Mouse (Mus musculus) intestine, embryonic 14.5 days (tissue): ENCODE results near the gene Aip. TPM values are rescaled to one million over a fixed set of nuclear protein-coding genes. Genes with fewer than 3 reads are reported as not detected.
"Not testable (repeated sequence)": the region's sequence is repeated elsewhere in the genome, so short reads cannot be mapped to it uniquely, and the experiment has no call there.

Experiments
- ATAC-seq: fragments of 200-750 bp; cut with Nextera tagmentation; replicated peaks from 2 replicates; pipeline ENCODE4 v1.8.0; 2017; ENCODE audit warnings: low read depth, moderate number of reproducible peaks, moderate TSS enrichment, moderate library complexity; ENCODE audit not compliant: low FRiP score, low TSS enrichment
- DNase-seq: peaks from one replicate; pipeline ENCODE4 v3.0.0-alpha.2; 2018; ENCODE audit warnings: low spot score
- H3K27ac ChIP-seq: fragments of 300-500 bp; sonication (generic); 2 replicates; pipeline ENCODE4 v1.5.1; 2014; ENCODE audit warnings: low read depth, mild to moderate bottlenecking, control low read depth
- H3K27me3 ChIP-seq: fragments of 300-500 bp; sonication (generic); replicated peaks from 2 replicates; pipeline ENCODE4 v1.6.1; 2014; ENCODE audit warnings: low read length, control low read depth; ENCODE audit not compliant: control insufficient read depth, insufficient read depth
- H3K36me3 ChIP-seq: fragments of 300-500 bp; sonication (generic); 2 replicates; pipeline ENCODE4 v1.6.1; 2014; ENCODE audit warnings: low read length, control low read depth; ENCODE audit not compliant: control insufficient read depth, insufficient read depth
- H3K4me1 ChIP-seq: fragments of 300-500 bp; sonication (generic); replicated peaks from 2 replicates; pipeline ENCODE4 v1.6.1; 2014; ENCODE audit warnings: low read length, control low read depth, mixed read lengths; ENCODE audit not compliant: control insufficient read depth, insufficient read depth
- H3K4me2 ChIP-seq: fragments of 300-500 bp; sonication (generic); 2 replicates; pipeline ENCODE4 v1.6.1; 2014; ENCODE audit warnings: low read length
- H3K4me3 ChIP-seq: fragments of 300-500 bp; sonication (generic); 2 replicates; pipeline ENCODE4 v1.5.1; 2014; ENCODE audit warnings: low read depth, low read length, control low read depth, mixed read lengths
- H3K9ac ChIP-seq: fragments of 300-500 bp; sonication (generic); 2 replicates; pipeline ENCODE4 v1.6.1; 2014; ENCODE audit warnings: mild to moderate bottlenecking, low read length
- H3K9me3 ChIP-seq: fragments of 300-500 bp; sonication (generic); 2 replicates; pipeline ENCODE4 v1.6.1; 2016; ENCODE audit warnings: low read length, control low read depth; ENCODE audit not compliant: control insufficient read depth
- WGBS: fragments of 180-500 bp; shearing (Covaris S2); extraction: QIAGEN DNeasy Blood & Tissue Kit; methylation state at CpG from one replicate; pipeline ENCODE4 v1.1.7; 2014; 5-methylcytosine and 5-hydroxymethylcytosine counted together
- polyA plus RNA-seq: library from polyadenylated mRNA; unstranded; fragments of >200 nt; fragmentation: Nextera tagmentation; extraction: Ambion mirVana; gene quantifications from 2 replicates; pipeline ENCODE4 v1.2.1, GENCODE M21; 2014

The Aip gene
- polyA plus RNA-seq, 1 experiment from 2014 or later: 89.7 TPM

GRCm38 (mm10) chr19:4142416-4143173, 16.9 kb upstream of the Aip start:
- Histone ChIP-seq H3K4me1 (no peaks in the 10 kb centered on the region), H3K9me3 (no peaks in the 10 kb centered on the region), H3K4me2 (no peak overlapping the region), H3K9ac (no peak overlapping the region), H3K4me3 (no peak overlapping the region), H3K27me3 (no peaks in the 10 kb centered on the region), H3K36me3 (no peaks in the 10 kb centered on the region), H3K27ac (no peak overlapping the region)
- 90% methylated on average over 18 of the region's 18 CpGs for WGBS
- no peak for ATAC-seq
- DNase-seq: no peak

- no peaks in the 10 kb centered on the region for H3K4me1 ChIP-seq
- no peak overlapping the region for H3K9ac ChIP-seq
- H3K4me3 ChIP-seq: no peak overlapping the region
- H3K4me2 ChIP-seq: no peak overlapping the region
- WGBS: 72% methylated on average over 6 of the region's 6 CpGs
- H3K27ac ChIP-seq: no peak overlapping the region
- H3K27me3 ChIP-seq: no peaks in the 10 kb centered on the region
- ATAC-seq (no peak), DNase-seq (no peak)
- no peaks in the 10 kb centered on the region for H3K9me3 ChIP-seq
- H3K36me3 ChIP-seq: no peaks in the 10 kb centered on the region
Observed at GRCm38 (mm10) chr19:4140147-4140546, 14.5 kb upstream of the Aip start.

- WGBS: 71% methylated on average over 2 of the region's 2 CpGs
- H3K9me3 ChIP-seq: no peaks in the 10 kb centered on the region
- H3K4me1 ChIP-seq: no peaks in the 10 kb centered on the region
- H3K27me3 ChIP-seq: no peaks in the 10 kb centered on the region
- H3K4me2 ChIP-seq: no peak within 1 kb of the TSS
- no peak for DNase-seq
- H3K36me3 ChIP-seq: no peaks in the 10 kb centered on the region
- H3K27ac ChIP-seq: no peak within 1 kb of the TSS
- no peak within 1 kb of the TSS for H3K9ac ChIP-seq
- H3K4me3 ChIP-seq: no peak within 1 kb of the TSS
- no peak for ATAC-seq
Observed at GRCm38 (mm10) chr19:4139446-4139845, 13.8 kb upstream of the Aip start, which contains the start of gene Gpr152. Gpr152 (plus strand) TSS chr19:4139787.

GRCm38 (mm10) chr19:4137913-4138312, 12.3 kb upstream of the Aip start:
- Histone ChIP-seq H3K9ac (no peak overlapping the region), H3K27me3 (no peaks in the 10 kb centered on the region), H3K4me2 (no peak overlapping the region), H3K36me3 (0 out of 2 replicates have a peak, but pooled peaks cover 5% of the 10 kb centered on the region), H3K4me3 (no peak overlapping the region), H3K9me3 (no peaks in the 10 kb centered on the region), H3K27ac (no peak overlapping the region), H3K4me1 (no peaks in the 10 kb centered on the region)
- WGBS: 73% methylated on average over 5 of the region's 5 CpGs
- no peak for ATAC-seq
- DNase-seq: no peak

- no peaks in the 10 kb centered on the region for H3K4me1 ChIP-seq
- no peak overlapping the region for H3K9ac ChIP-seq
- no peaks in the 10 kb centered on the region for H3K27me3 ChIP-seq
- no peak for ATAC-seq
- no peak overlapping the region for H3K4me2 ChIP-seq
- no peak overlapping the region for H3K27ac ChIP-seq
- DNase-seq: no peak
- peaks cover 19% of the 10 kb centered on the region for H3K36me3 ChIP-seq
- H3K9me3 ChIP-seq: no peaks in the 10 kb centered on the region
- no peak overlapping the region for H3K4me3 ChIP-seq
- 78% methylated on average over 5 of the region's 5 CpGs for WGBS
Observed at GRCm38 (mm10) chr19:4136463-4136862, 10.8 kb upstream of the Aip start.

- DNase-seq, H3K9me3 ChIP-seq, H3K27me3 ChIP-seq, H3K4me2 ChIP-seq, H3K4me1 ChIP-seq, H3K4me3 ChIP-seq, H3K27ac ChIP-seq, H3K9ac ChIP-seq: not testable (repeated sequence)
- 27% methylated on average over 8 of the region's 8 CpGs for WGBS
- peaks cover 25% of the 10 kb centered on the region for H3K36me3 ChIP-seq
- ATAC-seq: peak; percentile 43; the same call in 1 of the 2 replicates
Observed at GRCm38 (mm10) chr19:4135963-4136345, 10.3 kb upstream of the Aip start.

GRCm38 (mm10) chr19:4135229-4135962, 9.7 kb upstream of the Aip start:
- 89% methylated on average over 6 of the region's 6 CpGs for WGBS
- not testable (repeated sequence) for H3K27ac ChIP-seq, H3K9ac ChIP-seq, H3K4me1 ChIP-seq, H3K27me3 ChIP-seq, H3K4me2 ChIP-seq, H3K9me3 ChIP-seq, H3K4me3 ChIP-seq, DNase-seq, ATAC-seq
- H3K36me3 ChIP-seq: peaks cover 30% of the 10 kb centered on the region

- H3K9me3 ChIP-seq: no peaks in the 10 kb centered on the region
- no peak overlapping the region for H3K9ac ChIP-seq
- no peaks in the 10 kb centered on the region for H3K4me1 ChIP-seq
- ATAC-seq: no peak
- no peaks in the 10 kb centered on the region for H3K27me3 ChIP-seq
- WGBS: 90% methylated on average over 4 of the region's 4 CpGs
- H3K27ac ChIP-seq: no peak overlapping the region
- no peak overlapping the region for H3K4me3 ChIP-seq
- H3K4me2 ChIP-seq: no peak overlapping the region
- H3K36me3 ChIP-seq: peaks cover 38% of the 10 kb centered on the region
- no peak for DNase-seq
Observed at GRCm38 (mm10) chr19:4134354-4134753, 8.7 kb upstream of the Aip start.
